Mouse (Mus musculus): ENCODE results near the gene Nfs1.
"Not testable (repeated sequence)": the region's sequence is repeated elsewhere in the genome, so short reads cannot be mapped to it uniquely, and the experiment has no call there.

Nfs1 gene

GRCm38 (mm10) chr2:156143953-156144724 lies at the start of gene Nfs1, which contains the start of gene Romo1:
Gene Nfs1, minus strand, starts transcription at chr2:156144186.
Gene Romo1, plus strand, starts transcription at chr2:156144039.
- peak; percentile 98 for DNase-seq

- no peak for DNase-seq
Observed at GRCm38 (mm10) chr2:156193066-156193862, 49.3 kb upstream of the Nfs1 start.

- DNase-seq: no peak
Observed at GRCm38 (mm10) chr2:156192068-156192467, 48.1 kb upstream of the Nfs1 start.

GRCm38 (mm10) chr2:156191540-156191939 lies 47.6 kb upstream of the Nfs1 start:
- no peak for DNase-seq

- DNase-seq: no peak
Observed at GRCm38 (mm10) chr2:156190004-156190896, 46.3 kb upstream of the Nfs1 start.

- not testable (repeated sequence) for DNase-seq
Observed at GRCm38 (mm10) chr2:156189241-156189640, 45.3 kb upstream of the Nfs1 start.

GRCm38 (mm10) chr2:156181592-156181991 lies 37.6 kb upstream of the Nfs1 start:
- no peak for DNase-seq

- peak in 1 of 2 experiments; percentile 43 for DNase-seq
Observed at GRCm38 (mm10) chr2:156180824-156181590, 37.0 kb upstream of the Nfs1 start.

GRCm38 (mm10) chr2:156180094-156180821 lies 36.3 kb upstream of the Nfs1 start, which contains the start of gene Rbm39:
Gene Rbm39, minus strand, starts transcription at chr2:156180238.
- peak; percentile 100 for DNase-seq

GRCm38 (mm10) chr2:156179796-156180093 lies 35.8 kb upstream of the Nfs1 start:
- no peak for DNase-seq

- DNase-seq: peak; percentile 89 to 90
Observed at GRCm38 (mm10) chr2:156179046-156179795, 35.2 kb upstream of the Nfs1 start.

- no peak for DNase-seq
Observed at GRCm38 (mm10) chr2:156177651-156178050, 33.7 kb upstream of the Nfs1 start.

GRCm38 (mm10) chr2:156177079-156177478 lies 33.1 kb upstream of the Nfs1 start:
- DNase-seq: no peak

GRCm38 (mm10) chr2:156166557-156166956 lies 22.6 kb upstream of the Nfs1 start:
- DNase-seq: no peak

- DNase-seq: no peak
Observed at GRCm38 (mm10) chr2:156165478-156165877, 21.5 kb upstream of the Nfs1 start.

- DNase-seq: no peak
Observed at GRCm38 (mm10) chr2:156151538-156151937, 7.6 kb upstream of the Nfs1 start.

GRCm38 (mm10) chr2:156147316-156147915 lies 3.4 kb upstream of the Nfs1 start:
- no peak for DNase-seq

GRCm38 (mm10) chr2:156146272-156146989 lies 2.4 kb upstream of the Nfs1 start:
- peak in 1 of 2 experiments; percentile 22 for DNase-seq

- DNase-seq: peak; percentile 9 to 18
Observed at GRCm38 (mm10) chr2:156145486-156146130, 1.6 kb upstream of the Nfs1 start.
